Mouse (Mus musculus) megakaryocyte, embryonic 14.5 days (primary cell): ENCODE measurements around the gene Unc5cl.

ENCODE experiments used
- FLI1 ChIP-seq: IDR thresholded peaks from 2 replicates; pipeline ENCODE4 v1.6.1; 2012; ENCODE audit warnings: low read length, inconsistent platforms, mixed read lengths
- GATA1 ChIP-seq: IDR thresholded peaks from 3 replicates; pipeline ENCODE4 v1.6.1; 2012; ENCODE audit warnings: mixed read lengths, low read length, inconsistent platforms, borderline replicate concordance

GRCm38 (mm10) chr17:48514613-48515012 is 59.9 kb downstream of the Unc5cl start:
- TF ChIP-seq GATA1 (no peak), FLI1 (no peak)
